Mouse (Mus musculus): Measurements from ENCODE around the gene Slc23a2.

Gene Slc23a2

GRCm38 (mm10) chr2:132098942-132099672, 45.8 kb downstream of the Slc23a2 start:
- no peak for DNase-seq (ENCODE audit: low read depth, low spot score)

GRCm38 (mm10) chr2:132098365-132098764, 46.5 kb downstream of the Slc23a2 start:
- DNase-seq (ENCODE audit: low read depth, low spot score) = no peak

GRCm38 (mm10) chr2:132096582-132096981, 48.3 kb downstream of the Slc23a2 start:
- DNase-seq (ENCODE audit: low read depth, low spot score) = no peak

DNA sequence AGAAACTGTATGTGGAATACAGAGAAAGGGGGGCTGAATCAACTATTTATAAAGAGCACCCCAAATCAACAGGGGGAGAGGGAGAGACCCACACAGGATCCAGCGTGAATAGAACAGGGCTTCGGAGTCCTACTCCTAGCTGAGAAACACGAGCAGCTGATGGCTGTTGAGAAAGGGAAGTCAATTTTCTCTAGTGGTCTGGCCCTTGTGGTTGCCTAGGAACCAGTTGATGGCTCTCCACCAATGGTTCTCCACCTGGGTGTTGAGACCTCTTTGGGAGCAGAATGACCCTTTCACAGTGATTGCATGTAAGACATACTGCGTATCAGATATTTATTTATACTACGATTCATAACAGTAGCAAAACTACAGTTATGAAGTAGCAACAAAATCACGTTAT, 49.1 kb downstream of the Slc23a2 start:
- no peak for DNase-seq (ENCODE audit: low read depth, low spot score)

DNA sequence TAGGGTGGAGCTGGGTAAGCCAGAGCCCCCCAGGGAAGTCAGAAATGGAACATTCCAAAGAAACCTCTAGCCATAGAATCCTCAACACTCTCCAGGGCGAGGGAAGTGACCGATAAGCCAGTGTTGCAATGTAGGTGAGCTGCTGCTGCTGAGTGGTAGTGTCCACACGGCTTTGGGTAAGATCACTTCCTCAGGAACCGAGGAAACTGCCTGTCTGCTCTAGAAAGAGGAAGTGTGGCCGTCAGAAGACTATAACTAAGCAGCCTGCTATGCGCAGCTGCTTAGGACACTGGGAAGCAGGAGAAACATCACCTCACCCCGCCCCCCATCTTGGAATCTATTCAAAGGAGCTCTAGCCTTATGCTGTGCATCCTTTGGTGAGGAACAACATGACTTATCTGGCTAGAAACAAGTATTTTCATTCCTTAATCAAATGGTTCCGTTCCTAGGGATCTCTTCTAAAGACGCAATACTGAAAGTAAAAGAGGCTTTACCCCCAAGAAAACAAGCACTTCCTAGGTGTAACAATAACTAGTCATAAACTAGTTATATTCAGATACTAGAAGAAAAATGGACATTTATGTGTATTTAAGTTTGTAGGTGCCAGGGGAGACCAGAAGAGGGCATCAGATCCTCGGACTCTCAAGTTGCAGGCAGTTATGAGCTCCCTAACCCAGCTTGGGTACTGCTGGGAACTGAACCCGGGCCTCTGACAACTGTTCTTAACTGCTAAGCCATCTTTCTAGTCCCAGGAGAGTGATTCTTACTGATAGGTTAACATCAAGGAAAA, 50.3 kb downstream of the Slc23a2 start:
- no peak for DNase-seq (ENCODE audit: low read depth, low spot score)

DNA sequence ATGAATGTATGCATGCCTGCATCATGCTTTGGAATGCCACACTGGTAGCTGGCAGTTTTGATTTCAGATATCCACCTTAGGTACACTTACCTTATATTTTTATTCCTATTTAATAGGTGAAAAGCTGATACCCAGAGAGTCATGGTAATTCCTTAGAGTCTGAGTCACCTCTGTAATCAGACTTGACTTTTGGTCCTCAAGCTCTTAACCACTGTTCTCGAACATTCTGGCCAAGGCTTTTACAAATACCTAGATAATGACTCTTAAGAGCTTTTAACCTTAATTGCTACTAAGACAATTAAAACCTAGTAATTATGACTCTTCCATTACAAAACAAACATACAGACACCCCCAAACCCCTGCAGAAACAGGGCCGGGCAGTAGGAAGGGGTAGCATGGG, 51.2 kb downstream of the Slc23a2 start:
- no peak for DNase-seq (ENCODE audit: low read depth, low spot score)

GRCm38 (mm10) chr2:132093298-132093697, 51.6 kb downstream of the Slc23a2 start:
- DNase-seq (ENCODE audit: low read depth, low spot score) = no peak

DNA sequence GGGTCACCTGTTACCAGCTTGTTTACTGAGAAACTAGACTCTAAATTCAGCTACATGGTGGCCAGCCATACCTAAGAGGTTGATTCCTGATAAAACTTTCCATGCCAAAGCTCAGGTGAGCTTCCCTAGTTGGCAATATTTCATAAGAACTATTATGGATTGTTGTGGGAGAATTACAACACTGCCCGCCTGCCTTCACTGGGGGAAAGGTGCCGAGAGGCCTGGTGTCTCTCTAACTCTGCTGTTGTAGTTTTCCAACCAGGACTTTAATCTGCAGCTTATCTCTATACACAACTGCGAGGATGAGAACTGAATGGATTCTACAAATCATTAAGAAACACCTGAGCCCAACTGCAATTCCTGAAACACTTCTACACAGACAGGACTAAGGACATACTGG, 52.2 kb downstream of the Slc23a2 start:
- DNase-seq (ENCODE audit: low read depth, low spot score) = no peak

- DNase-seq (ENCODE audit: low read depth, low spot score) = no peak
Observed at GRCm38 (mm10) chr2:132091749-132092148, 53.2 kb downstream of the Slc23a2 start.

DNA sequence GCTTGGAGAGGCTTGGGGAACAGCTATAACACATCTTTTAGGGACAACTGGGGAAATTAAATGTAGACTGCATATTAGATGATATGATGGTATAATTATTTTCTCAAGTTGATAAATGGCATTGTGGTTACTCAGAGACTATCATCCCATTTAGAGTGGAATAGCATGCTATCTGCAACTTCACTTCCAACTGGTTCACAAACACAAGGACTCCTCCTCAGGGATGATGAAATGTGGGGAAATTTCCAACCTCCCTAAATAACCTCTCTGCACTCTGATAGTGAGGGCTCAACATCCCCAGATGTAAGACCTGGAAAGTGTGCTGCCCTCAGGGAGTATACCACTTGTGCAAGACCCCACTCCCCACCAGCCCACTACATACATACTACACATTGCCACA, 60.1 kb downstream of the Slc23a2 start:
- no peak for DNase-seq (ENCODE audit: low read depth, low spot score)

GRCm38 (mm10) chr2:132084396-132084795, 60.5 kb downstream of the Slc23a2 start:
- DNase-seq (ENCODE audit: low read depth, low spot score) = no peak

DNA sequence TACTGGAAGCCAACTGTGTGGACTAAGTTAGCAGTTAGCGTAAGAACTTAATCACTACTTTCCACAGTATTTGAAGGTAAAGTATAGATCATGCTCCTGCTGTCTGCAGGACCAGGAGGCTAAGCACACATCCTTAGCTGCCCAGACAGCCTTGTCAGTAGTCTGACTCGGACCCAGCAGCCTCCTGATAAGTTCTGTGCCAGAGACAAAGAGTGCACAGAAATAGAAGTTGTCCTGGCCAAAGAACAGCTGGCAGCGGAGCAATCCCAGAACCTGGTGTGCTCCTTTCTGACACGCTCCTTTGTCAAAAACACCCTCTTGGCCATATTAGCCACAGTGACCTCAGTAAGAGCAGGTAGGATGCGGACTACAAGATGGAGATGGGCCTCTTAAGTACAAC, 65.8 kb downstream of the Slc23a2 start:
- DNase-seq (ENCODE audit: low read depth, low spot score) = no peak

- no peak for DNase-seq (ENCODE audit: low read depth, low spot score)
Observed at GRCm38 (mm10) chr2:132073052-132073451, 71.9 kb downstream of the Slc23a2 start.

- DNase-seq (ENCODE audit: low read depth, low spot score) = no peak
Observed at GRCm38 (mm10) chr2:132069985-132070735, 74.7 kb downstream of the Slc23a2 start.

DNA sequence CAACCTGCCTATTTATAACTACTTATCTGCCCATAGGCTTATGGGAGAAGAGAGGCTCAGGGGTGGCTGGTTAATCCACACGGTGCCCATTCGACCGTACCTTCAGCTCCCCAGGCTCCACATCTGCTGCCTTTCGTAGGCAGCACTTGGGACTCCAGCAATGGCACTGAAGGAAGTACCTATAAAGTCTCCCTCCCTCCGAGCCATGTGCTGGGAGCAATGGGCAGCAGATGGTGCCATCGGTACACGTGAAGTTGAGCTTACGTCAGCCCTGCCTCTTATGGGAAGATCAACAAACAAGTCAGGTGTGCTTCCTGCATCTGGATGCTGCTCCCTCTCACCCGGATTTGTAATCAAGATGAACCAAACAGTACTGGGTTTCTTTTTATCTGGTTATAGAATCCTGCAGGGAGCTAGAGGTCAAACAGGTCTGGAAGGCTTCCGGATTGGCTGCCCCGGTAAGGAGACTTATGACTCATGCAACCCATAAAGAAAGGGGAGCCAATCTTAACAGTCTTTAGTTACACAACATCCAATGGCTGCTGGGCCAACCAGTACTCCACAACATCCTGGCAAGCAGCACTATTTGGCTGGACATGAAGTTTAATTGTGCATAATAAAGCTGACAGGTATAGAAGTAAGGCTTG, 80.6 kb downstream of the Slc23a2 start:
- DNase-seq (ENCODE audit: low read depth, low spot score) = no peak

DNA sequence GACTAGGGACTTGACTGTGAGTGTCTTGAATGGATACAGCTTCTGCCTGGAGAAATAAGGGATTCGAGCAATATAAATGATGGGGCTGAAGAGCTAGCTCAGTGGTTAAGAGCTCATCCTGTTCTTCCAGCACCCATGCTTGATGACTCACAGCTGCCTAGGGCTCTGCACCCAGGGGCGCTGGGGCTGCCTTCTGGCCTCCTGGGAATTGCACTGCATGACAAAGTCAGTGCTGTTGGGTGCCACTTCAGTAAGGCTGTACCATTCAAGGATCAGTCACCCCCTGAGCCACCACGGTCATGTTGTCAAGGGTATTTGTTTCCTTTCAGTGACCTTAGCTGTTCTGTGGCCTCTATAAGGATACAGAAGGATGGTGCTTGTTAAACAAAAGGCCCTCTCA, 81.1 kb downstream of the Slc23a2 start:
- DNase-seq (ENCODE audit: low read depth, low spot score) = no peak

- no peak for DNase-seq (ENCODE audit: low read depth, low spot score)
Observed at GRCm38 (mm10) chr2:132061884-132062283, 83.0 kb downstream of the Slc23a2 start.

DNA sequence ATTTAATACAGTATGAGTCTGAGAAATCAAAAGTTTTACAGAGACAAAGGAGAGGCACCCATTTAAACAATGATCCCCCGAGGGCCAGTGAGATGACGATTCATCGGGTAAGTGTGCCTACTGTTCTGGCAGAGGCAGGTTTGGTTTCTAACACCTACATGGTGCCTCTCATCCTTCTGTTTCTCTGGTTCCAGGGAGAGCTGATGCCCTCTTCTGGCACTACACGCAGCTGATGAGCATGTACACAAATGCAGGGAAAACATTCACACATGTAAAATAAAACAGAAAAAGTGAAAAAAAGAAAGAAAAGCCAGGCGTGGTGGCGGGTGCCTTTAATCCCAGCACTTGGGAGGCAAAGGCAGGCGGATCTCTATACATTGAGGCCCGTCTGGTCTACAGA, 85.0 kb downstream of the Slc23a2 start:
- no peak for DNase-seq (ENCODE audit: low read depth, low spot score)

DNA sequence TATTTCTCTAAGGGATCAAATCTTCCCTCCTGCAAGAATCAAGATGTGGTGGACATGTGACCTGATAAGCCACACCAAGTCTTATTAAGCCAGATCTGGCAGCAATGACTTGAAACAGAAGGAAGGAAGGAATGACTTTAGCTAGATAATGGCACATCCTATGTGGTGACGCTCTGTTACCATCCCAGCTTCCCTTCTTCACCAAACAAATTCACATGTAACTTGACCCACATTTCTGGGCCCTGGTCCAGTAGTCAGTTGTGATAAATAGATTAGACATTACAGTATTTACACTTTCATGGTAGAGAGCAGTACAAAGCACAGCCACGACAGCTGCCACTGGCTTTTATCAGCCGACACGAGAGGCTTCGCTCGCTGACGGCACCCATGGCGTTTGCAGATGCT, 89.6 kb downstream of the Slc23a2 start:
- DNase-seq (ENCODE audit: low read depth, low spot score) = no peak

- no peak for DNase-seq (ENCODE audit: low read depth, low spot score)
Observed at GRCm38 (mm10) chr2:132053824-132054223, 91.1 kb downstream of the Slc23a2 start.

GRCm38 (mm10) chr2:132051798-132052197, 93.1 kb downstream of the Slc23a2 start:
- DNase-seq (ENCODE audit: low read depth, low spot score) = no peak

DNA sequence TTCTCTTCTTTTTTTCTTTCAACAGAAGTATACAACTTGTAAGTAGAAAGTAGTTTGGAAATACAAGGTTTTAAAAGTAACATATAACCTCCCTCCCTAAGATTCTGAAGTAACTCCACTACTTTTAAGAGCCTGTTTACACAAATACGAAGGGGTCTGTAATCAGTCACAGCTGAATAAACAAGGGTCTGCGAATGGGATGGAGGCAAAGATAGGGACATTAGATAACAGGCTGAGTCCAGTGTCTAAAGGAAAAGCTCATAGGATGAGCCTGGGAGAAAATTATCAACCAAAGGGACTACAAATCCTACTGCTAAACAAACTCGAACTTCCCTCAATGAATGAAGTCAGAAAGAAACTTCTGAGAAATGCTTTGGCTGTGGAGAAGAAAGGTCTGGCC, 95.0 kb downstream of the Slc23a2 start:
- no peak for DNase-seq (ENCODE audit: low read depth, low spot score)

Data from forelimb bud, embryonic 11.5 days (tissue).